Mouse (Mus musculus) frontal cortex, postnatal 14 days (tissue): ENCODE results near the gene Thrsp.
A peak's percentile ranks its signal among the peaks of the same experiment; 100 is the strongest.
"Not testable (repeated sequence)": the region's sequence is repeated elsewhere in the genome, so short reads cannot be mapped to it uniquely, and the experiment has no call there.

Experiments used
- DNase-seq, 2 experiments: peaks; one replicate each; pipeline ENCODE4 v3.0.0; 2022; ENCODE audit warnings: low spot score in 2 of 2

Thrsp gene

DNA sequence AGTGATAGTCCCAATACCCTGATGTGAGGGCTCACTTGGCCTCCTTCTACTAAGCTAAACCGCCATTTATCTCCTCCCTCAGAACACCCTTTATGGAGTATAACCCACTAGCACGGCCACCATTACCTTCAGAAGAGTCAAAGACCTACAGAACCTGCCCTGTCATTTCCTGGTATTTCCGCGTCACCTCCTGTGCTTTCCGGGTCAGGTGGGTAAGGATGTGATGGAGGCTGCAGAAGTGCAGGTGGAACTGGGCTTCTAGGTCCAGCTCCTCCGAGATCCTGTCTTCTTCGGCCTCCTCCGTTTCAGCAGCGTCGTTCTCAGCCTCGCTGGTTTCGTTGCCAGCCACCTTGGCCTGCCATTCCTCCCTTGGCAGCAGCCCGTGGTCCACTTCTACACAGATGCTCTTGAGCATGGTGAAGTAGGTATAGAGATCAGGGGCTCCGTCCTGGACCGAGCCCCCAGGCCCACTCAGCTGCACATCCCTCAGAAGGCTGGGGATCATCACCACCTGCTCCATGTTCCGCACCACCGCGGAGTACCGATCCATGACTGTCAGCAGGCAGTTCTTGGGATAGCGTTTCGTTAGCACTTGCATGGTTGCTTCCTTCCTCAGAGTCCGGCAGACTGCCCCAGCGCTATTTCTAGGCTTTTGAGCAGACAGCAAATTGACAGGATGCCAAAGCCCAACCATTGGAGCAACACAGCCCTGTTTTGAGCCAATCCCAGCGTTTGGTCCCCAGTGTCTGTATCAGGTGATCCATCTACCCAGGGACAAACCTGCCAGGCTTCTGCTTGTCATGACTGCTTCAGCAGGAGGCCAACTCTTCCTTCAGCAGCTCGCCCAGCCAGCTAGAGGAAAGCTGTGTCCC is at the start of gene Thrsp:
TSS of gene Thrsp (minus strand) at position 825 of the 872 bp plus-strand sequence.
- DNase-seq: peak; percentile 57 to 76

DNA sequence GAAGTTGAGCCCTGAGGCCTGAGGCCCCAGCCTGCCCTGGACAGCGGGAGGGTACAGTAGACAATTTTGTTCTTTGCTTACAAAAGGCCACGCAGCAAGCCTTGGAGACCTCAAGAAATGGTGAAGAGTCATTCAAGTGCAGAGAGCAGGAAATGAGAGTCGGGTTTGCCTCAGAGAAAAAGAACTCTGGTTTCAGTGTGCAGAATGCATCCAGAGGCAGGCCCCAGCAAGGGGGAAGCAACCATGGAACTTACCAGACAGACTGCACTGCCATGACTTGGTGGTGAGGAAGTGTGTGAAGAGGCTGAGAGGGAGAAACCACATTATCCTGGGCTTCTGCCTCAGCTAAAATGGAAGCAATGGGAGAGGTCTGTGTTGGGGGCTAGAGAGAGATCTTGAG is 38.0 kb upstream of the Thrsp start:
- DNase-seq: no peak

GRCm38 (mm10) chr7:97454795-97455194 is 37.3 kb upstream of the Thrsp start:
- no peak for DNase-seq

DNA sequence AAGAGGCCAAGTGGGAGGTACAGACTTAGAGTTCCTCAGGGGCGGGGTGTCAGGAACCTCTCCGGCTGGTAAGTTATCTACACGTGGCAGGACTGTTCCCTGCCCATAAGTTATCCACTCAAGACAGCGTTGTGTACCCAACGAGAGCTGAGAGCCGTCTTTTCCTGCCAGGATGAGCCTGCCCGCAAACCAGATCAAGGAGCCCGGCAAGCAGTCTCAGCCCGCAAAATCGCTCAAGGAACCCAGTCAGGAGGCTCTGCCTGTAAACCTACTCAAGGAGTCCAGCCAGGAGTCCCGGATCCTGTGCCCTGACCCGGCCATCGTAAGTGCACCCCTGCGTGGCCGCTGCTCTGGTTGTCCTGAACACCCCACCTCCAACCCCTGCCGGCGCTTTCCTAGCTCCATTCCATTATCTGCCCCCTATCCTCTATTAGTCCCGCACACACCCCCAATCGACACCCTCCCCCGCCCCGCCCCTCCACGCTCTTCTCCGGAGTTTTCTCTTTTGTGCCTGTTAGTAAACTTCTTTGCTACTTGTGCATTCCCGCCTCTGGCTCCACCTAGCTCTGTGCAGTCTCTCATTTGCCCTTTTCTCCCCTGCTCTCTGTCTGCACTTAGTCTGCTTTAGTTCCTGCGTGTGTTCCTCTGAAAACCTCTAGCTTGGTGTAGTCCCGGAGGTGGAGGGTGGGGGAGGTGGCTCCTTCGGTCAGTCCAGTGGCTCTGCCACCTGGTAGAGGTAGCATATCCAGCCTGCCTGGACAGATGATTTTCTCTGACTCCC is 35.8 kb upstream of the Thrsp start:
- no peak for DNase-seq

DNA sequence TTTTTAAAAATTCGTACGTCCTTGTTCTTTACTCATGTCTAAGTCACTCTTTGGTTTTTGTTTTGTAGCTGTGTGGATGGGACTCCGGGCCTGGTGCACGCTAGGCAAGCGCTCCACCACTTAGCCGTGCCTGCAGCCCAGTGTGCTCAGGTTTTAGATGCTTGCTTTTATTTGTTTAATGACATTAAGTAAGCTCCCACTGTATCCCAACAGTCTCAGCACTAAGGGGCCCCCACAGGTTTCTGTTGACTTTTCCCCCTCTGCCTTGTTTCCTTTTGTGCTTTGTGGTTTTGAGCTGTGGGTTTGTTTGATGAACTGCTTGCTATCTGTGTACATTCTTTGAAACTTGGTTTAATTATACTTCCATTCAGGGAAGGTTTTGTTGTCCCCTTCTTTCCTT is 34.7 kb upstream of the Thrsp start:
- no peak for DNase-seq

- DNase-seq: not testable (repeated sequence)
Observed at GRCm38 (mm10) chr7:97451023-97451422, 33.5 kb upstream of the Thrsp start, which contains the start of gene Kctd14. Gene Kctd14, plus strand, starts transcription at chr7:97451323.

- peak; percentile 13 to 29 for DNase-seq
Observed at GRCm38 (mm10) chr7:97447050-97447531, 29.6 kb upstream of the Thrsp start.

- DNase-seq: peak; percentile 85 to 92
Observed at GRCm38 (mm10) chr7:97446171-97446925, 28.8 kb upstream of the Thrsp start.

DNA sequence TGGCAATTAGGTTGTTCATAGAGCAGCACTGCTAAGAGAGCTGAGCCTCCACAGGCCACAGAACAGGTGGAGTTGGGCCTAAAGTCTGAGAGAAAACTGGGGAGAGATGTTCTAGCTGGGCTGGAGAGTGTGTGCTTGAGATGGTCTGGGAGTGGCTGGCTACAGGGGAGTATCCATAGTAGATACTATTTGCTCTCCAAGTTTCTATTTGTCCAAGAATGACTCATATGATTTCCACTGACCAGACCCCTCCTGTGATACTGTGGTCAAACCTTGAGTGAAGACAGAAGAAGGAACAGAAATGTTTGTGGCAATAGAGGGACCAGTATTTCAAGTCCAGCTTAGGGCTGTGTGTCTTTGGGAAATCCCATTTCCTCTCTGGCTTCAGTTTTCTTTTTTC is 21.5 kb upstream of the Thrsp start:
- DNase-seq: no peak

DNA sequence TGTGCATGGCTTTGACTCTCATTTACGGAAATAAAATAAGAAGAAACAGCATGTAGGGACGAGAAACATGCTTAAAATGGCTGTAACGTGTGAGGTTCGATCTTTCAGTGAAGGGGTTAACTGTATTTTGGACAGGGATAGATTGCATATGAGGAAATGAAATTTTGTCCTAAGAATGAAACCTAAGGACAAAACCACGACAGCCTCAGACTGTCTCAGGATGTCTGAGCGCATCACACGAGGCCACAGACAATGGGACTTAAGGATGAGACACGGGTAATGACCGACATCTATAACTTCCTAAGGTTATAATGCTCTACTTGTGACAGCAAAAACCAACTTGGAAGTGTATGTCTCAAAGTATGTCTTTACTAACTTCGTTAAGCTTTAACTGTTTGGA is 17.0 kb upstream of the Thrsp start:
- DNase-seq: no peak

- not testable (repeated sequence) for DNase-seq
Observed at GRCm38 (mm10) chr7:97433517-97433916, 16.0 kb upstream of the Thrsp start.

DNA sequence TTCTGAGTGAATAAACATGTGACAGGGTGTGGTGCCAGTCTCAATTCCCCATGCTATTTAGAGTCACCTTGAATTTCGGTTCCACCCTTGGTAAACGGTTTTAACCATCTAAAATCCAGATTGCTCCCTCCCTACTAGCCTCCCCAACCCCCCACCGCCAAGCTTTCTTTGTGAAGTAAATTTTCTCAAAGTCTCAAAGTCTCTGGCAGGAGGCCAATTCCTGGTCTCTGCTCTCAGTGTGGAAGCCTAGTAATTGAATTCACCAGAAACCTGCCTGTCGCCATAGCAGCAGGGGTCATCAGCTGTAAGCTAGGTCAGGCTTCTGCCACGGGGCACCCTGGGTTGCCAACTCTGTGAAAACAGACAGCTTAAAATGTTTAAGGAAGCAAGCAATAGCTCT is 12.2 kb upstream of the Thrsp start:
- no peak for DNase-seq

- DNase-seq: no peak
Observed at GRCm38 (mm10) chr7:97427778-97428420, 10.4 kb upstream of the Thrsp start.

DNA sequence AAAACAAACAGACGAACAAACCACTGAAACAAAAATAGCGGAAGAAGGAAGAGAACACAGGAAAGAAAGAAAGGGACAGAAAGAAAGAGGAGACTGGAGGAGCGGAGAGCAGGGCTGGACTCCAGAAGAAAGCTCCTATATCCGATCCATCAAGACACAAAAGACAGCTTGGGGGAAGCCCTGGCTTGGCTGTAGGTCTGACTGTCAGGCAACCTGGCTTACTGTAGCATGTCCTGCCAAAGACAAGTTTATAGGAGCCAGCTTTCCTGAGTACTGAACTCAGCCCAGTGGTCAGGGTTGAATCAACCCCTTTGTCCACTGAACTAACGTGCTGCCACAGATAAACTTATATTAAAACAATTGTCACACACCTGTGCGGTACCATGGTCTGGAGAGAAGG is 9.8 kb upstream of the Thrsp start:
- DNase-seq: no peak

- no peak for DNase-seq
Observed at GRCm38 (mm10) chr7:97426566-97426965, 9.0 kb upstream of the Thrsp start.

DNA sequence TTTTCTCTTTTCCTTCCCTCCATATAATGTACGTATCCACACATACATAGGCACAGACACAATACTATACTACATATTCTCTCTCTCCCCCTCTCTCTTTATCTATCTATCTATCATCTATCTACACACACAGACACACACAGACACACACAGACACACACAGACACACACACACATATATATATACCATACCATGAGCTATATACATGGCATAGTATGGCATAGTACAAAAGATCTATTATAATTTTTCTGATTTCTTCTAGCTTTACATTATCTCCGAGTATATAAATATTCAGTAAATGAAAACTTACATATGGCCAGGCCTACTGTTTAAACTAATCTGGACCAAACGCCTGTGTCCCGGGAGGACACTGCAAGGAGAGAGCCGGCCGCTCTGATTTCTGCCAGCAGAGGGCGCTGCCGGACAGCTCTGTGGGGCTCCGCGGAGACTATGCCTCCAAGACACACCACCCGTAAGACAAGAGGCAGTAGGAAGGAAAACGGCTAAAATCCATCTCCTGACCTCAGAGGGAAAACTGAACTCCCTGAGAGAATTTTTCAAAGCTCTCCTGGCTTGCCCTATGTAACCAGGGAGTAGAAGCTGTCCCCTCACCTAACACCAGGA is 7.2 kb upstream of the Thrsp start:
- DNase-seq: peak; percentile 66 to 88

GRCm38 (mm10) chr7:97423754-97424153 is 6.2 kb upstream of the Thrsp start:
- no peak for DNase-seq

DNA sequence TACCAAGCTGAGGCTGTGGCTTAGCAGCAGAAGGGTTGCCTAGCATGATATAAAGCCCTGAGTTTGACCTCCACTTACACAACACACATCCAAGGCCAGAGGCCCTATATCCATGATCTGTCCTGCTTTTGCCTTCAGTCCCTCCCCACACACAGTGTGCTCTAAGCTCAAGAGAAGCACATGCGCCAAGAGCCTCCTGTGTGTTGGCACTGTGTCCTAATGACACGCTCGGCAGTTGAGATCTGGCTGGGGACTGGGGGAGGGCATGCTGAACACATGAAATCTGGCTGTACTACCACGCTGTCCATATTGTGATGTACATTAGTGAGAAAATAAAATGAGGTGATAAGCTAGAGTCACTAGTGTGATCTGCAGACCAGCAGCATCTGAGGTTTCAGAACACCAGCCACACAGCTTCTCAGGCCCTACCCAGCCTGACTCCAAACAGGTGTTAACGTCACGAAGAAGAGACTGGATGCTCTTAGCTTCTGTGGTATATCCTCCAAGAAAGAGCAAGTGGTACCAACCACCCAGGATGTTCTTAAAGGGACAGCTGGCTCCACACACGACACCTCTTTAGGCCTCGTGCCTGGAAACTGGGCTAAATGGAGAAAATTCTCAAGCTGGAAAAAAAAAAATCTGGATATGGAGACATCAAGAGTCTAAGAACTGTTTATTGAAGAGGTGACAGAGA is 3.6 kb upstream of the Thrsp start:
- no peak for DNase-seq

- no peak for DNase-seq
Observed at GRCm38 (mm10) chr7:97420406-97420805, 2.9 kb upstream of the Thrsp start.

DNA sequence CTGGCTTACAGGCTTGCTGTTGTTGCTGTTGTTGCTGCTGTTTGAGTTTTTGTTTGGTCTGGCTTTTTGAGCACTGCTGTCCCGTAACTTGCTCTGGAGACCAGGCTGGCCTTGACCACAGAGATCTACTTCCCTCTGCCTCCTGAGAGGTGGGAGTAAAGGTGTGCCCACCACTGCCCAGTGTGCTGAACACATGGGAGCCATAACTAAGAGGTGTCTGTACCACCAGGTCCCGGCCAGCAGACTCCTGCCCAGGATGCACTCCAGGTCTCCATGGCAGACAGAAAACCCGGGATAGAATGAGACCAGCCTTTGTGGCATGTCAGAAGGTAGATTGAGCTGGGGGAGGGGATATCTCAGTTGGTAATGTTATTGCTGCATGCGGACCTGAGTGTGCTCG is 1.6 kb upstream of the Thrsp start:
- DNase-seq: no peak
